Mouse (Mus musculus): ENCODE measurements at regions not wholly inside any gene's neighbourhood (a gene's known extent, or its start where the extent isn't known, plus 50 kb on each side); places are given as distances from the start of the nearest gene placed in this dataset.
"Not testable (repeated sequence)": the region's sequence is repeated elsewhere in the genome, so short reads cannot be mapped to it uniquely, and the experiment has no call there.

- DNase-seq (ENCODE audit: low spot score), result no peak
Measured at GRCm38 (mm10) chr14:82299222-82299621, 2144.1 kb upstream of the Pcdh17 start.

- DNase-seq (ENCODE audit: low spot score), result peak; percentile 1
Measured at GRCm38 (mm10) chr14:82313491-82313890, 2129.9 kb upstream of the Pcdh17 start.

DNA sequence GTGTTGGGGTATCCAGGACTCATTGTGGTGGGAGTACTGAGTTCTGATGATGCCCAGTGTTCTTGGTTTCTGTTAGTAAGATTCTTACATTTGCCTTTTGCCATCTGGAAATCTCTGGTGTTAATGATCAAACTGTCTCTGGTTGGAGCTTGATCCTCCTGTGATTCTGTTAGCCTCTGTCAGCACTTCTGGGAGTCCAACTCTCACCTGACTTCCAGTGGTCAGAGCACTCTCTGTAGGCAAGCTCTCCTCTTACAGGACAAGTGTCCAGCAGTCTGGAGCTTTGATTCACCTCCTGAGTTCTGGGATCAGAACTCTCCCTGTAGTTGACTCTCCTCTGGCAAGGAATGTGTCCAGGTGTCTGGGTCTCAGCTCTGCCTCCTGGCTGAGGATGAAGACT, 2108.5 kb upstream of the Pcdh17 start:
- DNase-seq (ENCODE audit: low spot score), result not testable (repeated sequence)

All from left cerebral cortex, adult 11 months (tissue).